Mouse (Mus musculus) naive thymus-derived CD4-positive, alpha-beta T cell, adult 5 months (primary cell): ENCODE measurements around the gene Kctd17. TPM values are rescaled to one million over a fixed set of nuclear protein-coding genes. Genes with fewer than 3 reads are reported as not detected.

Experiments used
- polyA plus RNA-seq: library from polyadenylated mRNA; unstranded; fragments of 100-300 nt; shearing (Covaris generic); gene quantifications from one replicate; pipeline ENCODE4 v1.2.1, GENCODE M21; 2017

The Kctd17 gene
- polyA plus RNA-seq: 3.2 TPM

DNA sequence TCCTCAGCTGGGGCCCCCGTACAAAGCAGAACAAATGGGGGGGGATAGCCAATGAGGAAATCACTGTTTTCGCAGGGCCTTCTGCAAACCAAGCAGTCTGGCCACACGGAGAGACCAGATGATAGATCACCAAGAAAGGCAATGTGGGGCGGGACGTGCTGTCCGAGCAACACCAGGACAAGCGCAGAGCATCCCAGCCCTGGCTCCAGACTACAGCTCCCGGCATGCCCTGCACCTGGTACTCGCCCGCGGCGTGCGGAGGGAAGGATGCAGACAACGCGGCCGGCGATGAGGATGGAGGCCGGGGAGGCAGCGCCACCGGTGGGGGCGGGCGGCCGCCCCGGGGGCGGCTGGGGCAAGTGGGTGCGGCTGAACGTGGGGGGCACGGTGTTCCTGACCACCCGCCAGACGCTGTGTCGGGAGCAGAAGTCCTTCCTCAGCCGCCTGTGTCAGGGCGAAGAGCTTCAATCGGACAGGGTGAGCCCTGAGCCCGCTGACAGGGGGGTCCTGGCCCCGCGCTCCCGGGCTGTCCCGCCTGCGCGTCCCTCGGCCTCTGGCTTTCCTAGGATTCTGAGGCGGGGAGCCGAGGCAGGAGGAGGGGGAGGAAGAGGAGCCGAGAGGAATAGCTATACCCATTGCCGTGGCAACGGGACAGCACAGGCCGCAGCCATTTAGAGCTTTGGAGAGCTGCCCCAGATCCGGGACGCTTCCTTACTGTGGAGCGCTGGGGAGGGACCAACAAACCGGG lies at the start of gene Kctd17:
Gene Kctd17 (plus strand): TSS at position 174 of the 748 bp plus-strand sequence.

GRCm38 (mm10) chr15:78395478-78395962 lies 32.8 kb upstream of the Kctd17 start, which contains the start of gene Tex33:
TSS of gene Tex33 (minus strand) at chr15:78395912.

GRCm38 (mm10) chr15:78405517-78406211 lies 22.7 kb upstream of the Kctd17 start, which contains the start of gene Tst:
TSS of gene Tst (minus strand) at chr15:78405907.

DNA sequence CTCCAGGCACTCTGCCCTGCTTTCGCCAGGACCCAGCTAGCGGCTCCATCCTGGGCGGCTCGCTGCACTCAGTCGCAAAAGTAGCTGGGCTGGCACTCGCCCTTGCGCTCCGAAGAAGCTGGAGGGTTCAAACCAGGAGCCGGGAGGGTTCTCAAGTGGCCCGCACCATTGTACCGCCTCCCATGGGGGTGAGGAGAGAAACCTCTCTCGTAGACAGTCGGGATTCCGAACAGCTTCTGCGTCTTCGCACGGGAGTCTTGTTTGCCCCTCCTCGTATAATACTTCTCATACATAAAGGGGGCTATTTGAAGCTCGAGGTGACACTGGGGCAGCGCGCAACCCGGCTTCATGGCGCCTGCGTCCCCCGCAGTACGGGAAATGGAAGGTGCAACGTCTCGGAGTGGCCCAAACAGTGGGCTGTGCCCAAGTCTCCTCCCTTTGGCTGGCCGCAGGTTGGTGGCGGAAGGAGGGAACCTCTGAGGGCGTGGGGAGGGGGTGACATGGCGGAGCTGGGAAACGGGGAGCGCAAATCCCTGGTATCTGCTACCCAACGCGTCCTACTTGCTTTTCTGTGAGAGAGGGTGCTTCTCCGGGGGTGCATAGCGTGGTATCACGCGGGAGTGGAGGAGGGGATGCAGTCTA lies 21.9 kb upstream of the Kctd17 start, which contains the start of gene Mpst:
Gene Mpst (plus strand): TSS at position 124 of the 642 bp plus-strand sequence.

GRCm38 (mm10) chr15:78468379-78468937 lies 40.1 kb downstream of the Kctd17 start, which contains the start of gene Tmprss6:
TSS of gene Tmprss6 (minus strand) at chr15:78468634.

Other genes with a start within 250 kb of the Kctd17 start
- not detected for gene Pvalb, start 222.2 kb upstream of the Kctd17 start, polyA plus RNA-seq
- gene Ncf4, start 183.8 kb upstream of the Kctd17 start, polyA plus RNA-seq: 66.2 TPM
- gene Csf2rb2, start 122.8 kb upstream of the Kctd17 start, polyA plus RNA-seq: not detected
- gene Csf2rb, start 102.8 kb upstream of the Kctd17 start, polyA plus RNA-seq: 0.10 TPM
- not detected for gene Tex33, start 32.7 kb upstream of the Kctd17 start, polyA plus RNA-seq
- not detected for gene Tst, start 22.7 kb upstream of the Kctd17 start, polyA plus RNA-seq
- 2.5 TPM for gene Mpst, start 22.1 kb upstream of the Kctd17 start, polyA plus RNA-seq
- not detected for gene Tmprss6, start 40.1 kb downstream of the Kctd17 start, polyA plus RNA-seq
- gene Il2rb, start 66.7 kb downstream of the Kctd17 start, polyA plus RNA-seq: 42.7 TPM
- 1.7 TPM for gene C1qtnf6, start 102.9 kb downstream of the Kctd17 start, polyA plus RNA-seq
- gene Sstr3, start 116.1 kb downstream of the Kctd17 start, polyA plus RNA-seq: not detected
- 1,303 TPM for gene Rac2, start 144.2 kb downstream of the Kctd17 start, polyA plus RNA-seq
- 148 TPM for gene Cyth4, start 168.5 kb downstream of the Kctd17 start, polyA plus RNA-seq